Mouse (Mus musculus) gastrocnemius, postnatal 10 days (tissue): ENCODE data around the gene Med13l. TPM values are rescaled to one million over a fixed set of nuclear protein-coding genes. Genes with fewer than 3 reads are reported as not detected.

Source experiments
- DNase-seq: peaks from one replicate; pipeline ENCODE4 v3.0.0; 2021; ENCODE audit warnings: mixed read lengths
- total RNA-seq, 2 experiments: library from RNA; stranded (reverse); gene quantifications; 2 replicates each; pipeline ENCODE4 v1.2.3; 2021

Gene Med13l
- total RNA-seq, 2 experiments from 2014 or later, result 27.0 to 27.1 TPM

DNA sequence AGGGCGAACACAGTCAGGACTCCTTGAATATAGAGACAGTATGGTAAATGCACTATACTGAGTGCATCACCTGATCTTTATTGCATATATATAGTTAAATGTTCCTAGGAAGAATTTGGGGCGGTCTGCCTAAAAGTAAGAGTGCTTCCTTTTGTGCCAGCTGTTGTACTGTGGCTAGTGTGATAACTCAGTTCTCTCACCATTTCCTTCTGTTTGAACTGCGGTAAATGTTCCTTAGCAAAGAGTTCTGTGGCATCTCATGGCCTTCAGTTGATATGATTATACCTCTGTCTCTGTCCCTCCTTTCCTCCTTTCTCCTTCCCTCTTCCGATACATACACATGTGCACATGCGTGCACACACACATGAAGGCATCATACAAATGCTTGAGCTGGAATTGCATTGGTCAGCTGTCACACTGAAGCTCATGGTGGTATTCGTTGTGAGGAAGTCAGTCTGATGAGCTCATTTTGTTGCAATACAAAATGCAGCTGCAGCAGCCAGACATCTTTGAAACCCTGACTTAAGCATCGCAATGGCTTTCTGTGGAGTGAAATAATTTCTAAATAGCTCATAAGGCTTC is 97.9 kb downstream of the Med13l start:
- no peak for DNase-seq

DNA sequence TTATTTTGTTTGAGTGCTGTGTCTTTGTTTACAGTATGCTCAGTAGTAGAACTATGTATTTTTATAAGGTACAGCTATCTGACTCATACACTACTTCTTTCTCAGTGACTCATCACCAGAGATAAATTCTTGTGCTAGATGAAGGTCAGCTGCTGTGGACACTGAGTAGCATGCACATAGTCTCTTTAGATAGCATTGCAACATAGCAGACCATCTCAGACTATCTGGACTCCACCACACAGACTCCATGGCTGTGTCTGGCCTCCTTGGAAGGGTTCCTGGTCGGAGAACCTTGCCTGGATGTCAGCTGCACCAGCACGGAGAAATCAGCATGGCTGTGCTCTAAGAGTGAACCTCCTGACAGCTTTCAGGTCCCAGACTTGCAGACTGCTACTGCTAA is 99.2 kb downstream of the Med13l start:
- no peak for DNase-seq

DNA sequence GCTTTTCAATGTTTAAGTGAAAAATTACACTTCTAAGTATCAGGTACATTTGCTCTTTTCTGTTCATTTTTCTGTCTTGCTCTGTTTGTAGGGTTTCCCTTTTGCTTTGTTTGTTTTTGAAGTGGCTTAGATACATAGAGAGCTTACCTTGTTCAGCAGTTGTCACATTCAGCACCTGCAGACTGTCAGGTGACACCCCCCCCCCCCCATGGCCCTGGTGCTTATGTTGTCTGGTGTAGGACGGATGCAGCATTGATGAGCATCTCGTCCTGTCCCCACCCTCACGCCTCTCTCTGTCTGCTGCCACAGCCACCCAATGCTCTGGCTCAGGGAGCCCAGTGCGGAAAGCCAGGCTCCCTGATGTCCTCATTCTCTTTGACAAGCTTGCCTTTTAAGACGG is 101.3 kb downstream of the Med13l start:
- DNase-seq, result no peak

DNA sequence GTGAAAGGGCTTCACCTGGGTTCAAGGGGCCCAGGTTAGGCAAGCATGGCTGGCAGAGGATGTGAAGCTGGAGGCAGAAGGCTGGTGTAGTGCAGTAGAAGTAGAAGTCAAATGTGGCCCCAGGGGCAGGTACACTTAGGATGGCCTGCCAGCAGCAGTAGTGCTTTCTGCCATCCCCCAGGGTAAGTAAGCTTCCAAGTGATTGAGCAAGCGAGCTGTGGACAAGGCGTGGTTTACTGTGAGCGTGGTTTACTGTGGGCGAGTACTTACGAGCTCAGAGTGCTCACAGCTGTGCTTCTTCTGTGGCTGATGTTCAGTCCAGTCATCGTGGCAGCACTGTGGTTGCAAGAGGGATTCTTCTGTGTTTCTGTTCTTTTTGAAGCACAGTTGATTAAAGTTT is 103.5 kb downstream of the Med13l start:
- no peak for DNase-seq

DNA sequence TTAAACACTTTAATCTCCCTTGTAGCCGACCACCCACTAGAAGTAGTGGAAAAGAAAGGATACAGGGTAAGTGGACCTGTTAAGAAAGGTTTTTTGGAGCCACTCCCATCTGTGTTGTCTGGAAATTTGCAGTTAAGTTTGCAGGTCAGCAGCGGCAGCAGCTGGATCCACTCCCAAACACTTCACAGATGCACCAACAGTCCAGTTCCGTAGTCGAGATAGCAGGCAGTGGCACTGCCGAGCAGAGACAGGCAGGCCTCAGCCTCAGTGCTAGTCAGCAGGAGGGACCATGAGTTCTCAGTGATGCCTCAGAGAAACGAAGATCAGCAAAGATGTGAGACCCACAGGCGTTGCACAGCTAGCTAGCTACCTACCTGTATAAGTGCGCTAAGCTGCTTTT is 104.5 kb downstream of the Med13l start:
- DNase-seq, result no peak

DNA sequence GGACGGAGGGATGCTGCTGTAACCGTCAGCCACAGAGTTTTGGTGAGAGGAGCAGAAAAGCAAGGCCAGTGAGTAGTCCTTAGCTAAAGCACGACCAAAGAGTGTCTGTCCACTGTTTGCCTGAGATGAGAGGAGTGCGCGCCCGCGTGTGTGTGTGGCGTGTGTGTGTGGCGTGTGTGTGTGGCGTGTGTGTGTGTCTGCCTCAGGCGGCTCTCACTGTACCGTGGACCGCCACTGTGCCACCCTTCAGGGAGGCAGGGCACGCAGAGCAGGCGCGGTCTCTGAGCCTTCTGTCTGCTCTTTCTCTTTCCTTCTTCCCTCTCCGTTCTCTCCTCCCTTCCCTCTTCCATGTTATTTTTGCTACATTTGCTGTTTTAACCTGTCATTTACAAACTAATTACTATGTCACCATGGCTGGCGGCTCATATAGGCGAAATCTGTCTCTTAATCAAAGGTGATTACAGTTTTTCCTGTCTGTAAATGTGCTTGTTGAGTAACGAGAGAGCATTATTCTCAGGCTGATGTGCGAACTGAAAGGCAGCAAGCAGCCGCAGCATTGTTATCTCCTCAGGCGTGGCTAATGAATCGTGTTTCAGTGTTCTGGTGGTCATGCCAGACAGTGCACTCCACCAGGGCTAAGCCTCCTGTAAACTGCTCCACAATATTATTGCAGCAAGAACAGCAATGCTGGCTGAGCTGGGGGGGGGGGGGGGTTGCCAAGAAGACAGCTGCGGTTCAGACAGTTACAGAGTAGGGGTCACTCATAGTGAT is 106.1 kb downstream of the Med13l start:
- no peak for DNase-seq

DNA sequence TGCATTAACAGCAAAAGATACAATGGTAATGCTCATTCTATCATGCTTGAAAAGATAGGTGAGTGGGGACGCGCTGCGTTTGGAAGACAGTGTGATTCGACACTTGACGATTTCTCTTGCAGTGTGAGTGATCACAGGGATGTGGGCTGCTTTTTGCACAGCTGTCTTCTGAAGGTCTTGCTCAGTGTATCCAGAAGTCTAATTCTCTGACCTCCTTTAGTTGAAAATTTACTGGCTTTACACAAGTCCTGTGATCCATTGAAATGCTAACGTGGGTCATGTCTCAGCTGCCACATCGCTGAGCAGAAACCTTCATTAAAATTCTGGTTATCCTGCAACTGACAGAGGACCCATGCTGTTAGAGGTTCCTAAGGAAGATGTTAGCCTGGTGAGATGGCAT is 107.4 kb downstream of the Med13l start:
- no peak for DNase-seq

DNA sequence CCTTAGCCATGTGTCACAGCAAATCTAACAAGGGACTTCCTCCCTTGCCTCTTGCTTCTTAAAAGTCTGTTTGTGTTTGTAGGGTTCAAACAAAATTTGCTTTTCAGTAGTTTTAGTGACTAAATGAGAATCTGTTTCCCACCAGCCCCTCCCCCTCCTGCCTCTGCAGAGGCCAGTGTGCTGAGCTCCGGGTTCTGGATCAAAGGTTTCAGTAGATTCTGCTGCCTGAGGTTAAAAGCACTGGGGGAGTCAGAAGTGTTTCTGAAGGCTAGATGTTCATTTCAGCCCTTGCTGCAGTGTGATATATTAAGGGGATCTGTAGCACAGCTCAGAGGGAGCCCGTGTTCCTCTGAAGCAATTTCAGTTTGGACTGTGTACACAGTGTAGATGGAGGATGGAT is 108.5 kb downstream of the Med13l start:
- no peak for DNase-seq

DNA sequence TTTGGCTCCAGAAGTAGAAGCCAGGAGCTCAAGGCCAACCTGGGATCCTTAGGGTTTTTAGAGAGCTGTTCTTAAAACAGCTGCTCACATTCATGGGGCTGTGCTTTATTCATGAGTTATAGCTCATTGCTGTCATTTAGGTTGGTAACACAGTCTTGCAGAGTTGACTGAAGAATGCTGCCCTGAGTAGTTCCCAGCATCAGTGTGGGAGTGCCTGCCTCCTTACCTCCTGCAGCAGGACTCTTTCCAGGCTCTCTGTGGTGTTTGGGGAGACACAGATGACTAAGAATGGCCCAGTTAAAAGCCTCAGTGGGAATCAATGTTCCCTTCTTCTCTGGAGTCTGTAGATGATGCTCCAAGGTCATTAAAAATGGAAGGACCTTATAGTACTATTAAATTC is 111.6 kb downstream of the Med13l start:
- no peak for DNase-seq

DNA sequence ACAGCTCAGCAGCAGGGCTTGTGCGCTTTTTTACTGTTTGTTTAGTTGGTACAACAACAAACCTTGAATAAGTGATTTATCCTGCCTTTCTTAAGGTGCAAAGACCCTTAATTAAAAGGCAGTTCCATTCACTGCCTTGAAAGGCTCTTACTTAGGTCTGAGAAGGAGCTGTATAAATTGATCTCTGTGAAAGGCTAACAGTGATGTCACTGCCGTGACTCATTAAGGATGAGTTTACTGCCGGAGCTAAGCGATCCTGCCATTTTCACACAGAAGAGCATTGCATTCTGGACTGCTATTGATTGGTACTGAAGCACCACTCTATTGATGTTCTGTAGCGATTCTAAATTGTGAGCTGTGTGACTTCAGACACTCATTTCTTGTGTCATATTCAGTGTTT is 113.4 kb downstream of the Med13l start:
- no peak for DNase-seq

DNA sequence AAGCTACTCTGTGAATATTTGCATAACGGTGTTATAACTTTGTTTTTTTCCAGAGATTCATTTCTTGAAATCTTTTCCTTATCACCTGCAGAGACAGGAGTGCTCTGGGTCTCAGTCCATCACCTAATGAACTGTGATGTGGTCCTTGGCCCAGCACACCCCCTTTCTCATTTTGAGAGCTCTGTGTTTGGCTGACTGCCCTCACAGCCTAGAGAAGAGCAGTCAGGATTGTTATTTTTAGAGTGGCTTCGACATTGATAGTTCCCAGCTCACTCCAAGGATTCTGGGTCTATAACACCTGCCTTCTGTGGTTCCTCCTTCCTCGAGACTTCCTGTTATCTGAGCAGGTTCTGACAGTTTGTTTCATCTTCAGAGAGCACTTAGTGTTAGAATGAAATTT is 113.8 kb downstream of the Med13l start:
- DNase-seq, result no peak

DNA sequence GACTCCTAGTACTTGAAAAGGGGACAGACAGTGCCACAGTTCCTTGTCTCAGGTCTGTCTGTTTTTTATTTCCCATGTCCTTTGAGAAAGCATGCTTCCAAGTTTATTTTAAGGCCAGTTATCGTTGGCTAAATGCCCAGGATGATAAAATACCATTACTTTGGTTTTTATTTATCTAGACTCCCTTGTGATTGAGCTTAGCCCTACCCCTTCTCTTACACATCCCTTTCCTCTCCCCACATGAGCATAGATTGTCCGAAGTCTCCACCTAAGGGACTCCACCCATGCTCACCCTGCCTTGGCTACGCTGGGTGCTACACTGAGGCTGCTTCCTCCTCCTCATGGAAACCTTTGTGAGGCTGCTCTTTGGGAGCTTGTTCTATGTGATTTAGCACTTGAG is 115.2 kb downstream of the Med13l start:
- DNase-seq, result no peak

DNA sequence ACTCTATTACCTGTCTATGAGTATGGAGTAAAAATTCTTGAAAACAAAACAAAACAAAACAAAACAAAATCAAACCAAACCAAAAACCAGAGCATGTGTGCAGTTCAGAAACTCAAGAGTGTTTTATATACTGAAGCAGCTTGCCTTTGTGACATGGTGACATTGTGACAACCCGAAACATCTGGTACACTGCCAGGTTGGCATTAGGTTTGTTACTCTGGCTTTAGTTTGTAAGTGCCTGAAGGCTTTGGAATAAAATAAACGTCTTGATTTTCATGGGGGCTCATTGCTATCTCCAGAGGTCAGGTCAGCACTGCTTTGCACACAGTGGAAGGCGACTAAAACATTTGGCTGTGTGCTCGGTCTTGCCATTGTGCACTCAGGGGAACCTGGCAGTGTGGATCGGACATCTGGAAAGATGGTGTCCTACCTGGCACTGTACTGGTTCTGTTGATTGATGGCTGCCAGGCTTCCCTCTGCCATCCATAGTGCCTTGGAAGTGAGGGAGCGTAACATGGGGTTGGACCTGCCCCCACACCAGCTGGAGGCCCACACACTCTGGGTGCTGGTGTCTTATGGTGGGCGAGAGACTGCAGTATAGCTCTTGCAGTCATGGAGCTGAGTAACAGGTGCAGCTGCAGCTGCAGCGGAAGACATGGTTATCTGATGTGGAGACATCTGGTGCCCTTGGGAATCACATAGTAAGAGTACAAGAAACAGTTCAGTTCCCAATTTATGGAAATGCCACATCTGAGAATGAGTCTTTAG is 115.9 kb downstream of the Med13l start:
- DNase-seq, result no peak

DNA sequence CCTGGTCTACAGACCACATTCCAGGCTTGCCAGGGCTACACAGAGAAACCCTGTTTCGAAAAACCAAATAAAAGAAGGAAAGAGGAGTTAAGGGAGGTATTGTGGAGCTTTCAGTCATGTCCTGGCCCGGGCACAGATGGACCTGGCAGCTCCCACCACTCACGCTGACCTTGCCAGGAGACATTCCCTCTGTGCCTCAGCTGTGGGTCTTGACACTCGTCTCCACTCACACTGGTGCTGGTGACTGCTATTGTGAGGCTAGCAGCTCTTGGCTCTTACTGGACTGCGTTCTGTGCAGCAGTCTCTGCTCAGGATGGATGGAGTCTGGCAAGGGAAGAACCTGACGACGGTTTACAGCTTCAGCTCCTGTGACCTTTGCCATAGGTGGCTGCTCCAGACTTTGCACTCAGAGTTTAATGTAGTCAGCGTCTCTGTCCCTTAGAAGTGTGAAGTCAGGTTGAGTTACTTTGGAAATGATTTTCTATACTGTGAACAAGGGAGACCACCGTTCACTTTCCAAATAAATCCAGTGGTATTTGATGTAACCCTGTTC is 118.9 kb downstream of the Med13l start:
- no peak for DNase-seq

DNA sequence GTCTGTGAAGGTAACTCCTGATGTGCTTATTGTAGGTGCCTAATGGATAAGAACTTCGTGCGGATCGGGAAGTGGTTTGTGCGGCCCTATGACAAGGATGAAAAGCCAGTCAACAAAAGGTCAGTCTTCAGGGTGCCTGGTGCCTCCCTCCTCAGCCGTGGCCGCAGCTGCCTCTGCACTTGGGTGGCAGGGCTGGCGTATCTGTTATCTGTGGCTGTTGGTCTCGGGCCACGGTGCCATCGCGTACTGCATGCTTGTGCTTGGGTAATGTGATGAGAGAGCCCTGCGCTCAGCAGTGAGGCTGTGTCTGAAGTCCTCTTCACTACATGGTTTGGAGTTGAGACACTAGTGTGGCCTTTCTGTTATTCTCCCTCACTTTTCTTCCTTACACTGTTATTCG is 120.4 kb downstream of the Med13l start:
- peak; percentile 26 for DNase-seq

DNA sequence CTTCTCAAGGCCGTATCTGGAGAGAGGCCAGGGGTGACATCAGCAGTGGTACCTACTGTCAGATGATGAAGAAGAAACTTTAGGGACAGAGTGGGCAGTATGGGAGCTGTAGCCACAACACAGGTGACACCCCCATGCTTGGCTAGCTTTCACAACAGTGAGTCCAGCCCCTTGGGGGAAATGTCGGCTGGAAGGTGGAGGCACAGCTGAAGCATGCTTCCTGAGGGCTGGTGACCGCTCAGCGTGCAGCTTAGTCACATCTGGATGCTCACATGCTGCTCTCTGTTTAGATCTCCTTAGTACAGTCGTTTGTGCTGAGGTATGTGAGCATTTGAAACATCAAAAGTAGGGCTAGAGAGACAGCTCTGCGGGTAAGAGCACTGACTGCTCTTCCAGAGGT is 121.5 kb downstream of the Med13l start:
- DNase-seq, result no peak

DNA sequence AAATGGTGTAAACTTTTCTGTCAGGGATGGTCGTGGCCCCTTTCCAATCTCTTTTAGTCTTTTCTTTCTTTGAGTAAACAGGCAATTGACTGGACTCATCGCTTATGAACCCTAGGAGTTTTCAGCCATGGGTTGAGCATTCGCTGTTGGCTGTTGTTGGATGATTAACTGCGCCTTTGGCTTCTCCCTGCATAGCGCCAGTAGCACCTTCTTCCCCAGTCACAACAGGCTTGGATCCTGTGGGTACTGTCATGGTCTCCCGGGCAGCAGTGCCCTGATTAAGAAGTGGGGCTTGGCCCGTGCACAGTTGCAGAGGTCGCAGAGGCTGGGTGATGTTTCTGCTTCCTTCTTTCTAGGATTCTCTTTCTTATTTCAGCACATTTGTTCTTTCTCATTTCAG is 124.7 kb downstream of the Med13l start:
- DNase-seq, result no peak

DNA sequence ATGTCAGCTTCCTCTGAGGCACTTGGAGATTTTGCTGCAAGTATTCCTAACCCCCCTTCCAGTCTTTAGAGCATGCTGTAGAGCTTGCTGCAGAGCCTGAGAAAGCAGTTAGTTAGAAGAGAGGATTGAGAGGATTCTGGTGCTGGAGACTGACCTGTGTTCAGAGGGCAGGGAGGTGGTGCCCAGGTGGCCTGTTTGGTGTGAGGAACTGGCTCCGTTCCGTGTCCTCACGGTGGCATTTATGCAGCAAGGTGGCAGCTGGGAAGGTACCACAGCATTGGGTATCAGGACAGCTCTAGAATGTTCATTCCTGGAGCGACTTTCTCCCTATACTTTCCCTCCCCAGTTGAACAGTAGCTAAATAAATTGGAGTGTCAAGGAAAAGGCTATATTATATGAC is 125.5 kb downstream of the Med13l start:
- DNase-seq, result no peak

DNA sequence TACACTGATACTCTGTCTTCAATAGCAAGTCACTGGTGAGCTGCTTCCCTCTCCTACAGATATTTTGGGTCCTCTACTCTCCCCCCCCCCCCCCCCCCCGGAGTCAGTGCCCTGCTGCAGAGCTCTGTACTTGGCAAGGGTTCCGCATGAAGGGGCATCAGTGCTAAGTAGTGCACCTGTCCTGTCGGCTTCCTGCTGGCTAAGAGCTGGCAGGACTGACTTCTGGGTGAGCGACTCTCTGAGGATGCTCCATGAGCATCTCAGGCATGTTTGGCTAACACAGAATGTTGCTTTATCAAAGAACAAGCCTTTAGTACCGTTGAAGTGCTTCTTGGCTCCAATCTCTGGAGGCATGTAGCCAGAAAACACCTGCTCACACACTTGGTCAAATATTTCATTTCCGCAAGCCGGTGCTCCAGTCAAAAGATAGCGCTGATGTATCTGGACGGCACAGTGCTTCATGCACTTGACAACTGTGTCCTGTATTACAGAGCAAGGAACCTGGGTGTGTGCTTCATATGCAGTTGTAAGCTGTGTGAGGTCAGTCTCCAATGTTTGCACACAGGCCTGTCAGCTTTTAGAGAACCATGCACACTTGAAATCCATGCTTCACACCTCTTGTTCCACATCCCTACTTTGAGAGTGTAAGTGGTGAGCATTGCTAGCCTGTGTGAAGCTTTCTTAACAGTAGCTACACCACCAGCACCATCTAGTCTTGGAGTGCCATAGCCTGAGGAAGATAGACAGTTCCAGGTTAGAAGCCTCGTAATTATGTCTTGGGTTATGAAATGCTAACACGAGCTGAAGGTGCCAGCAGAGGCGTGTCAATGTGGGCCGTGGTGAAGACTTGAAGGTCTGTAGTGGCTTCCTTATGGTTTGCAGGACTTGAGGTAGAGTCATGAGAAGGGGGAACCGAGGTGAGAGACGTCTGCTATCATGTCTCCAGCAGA is 128.7 kb downstream of the Med13l start:
- DNase-seq, result no peak

DNA sequence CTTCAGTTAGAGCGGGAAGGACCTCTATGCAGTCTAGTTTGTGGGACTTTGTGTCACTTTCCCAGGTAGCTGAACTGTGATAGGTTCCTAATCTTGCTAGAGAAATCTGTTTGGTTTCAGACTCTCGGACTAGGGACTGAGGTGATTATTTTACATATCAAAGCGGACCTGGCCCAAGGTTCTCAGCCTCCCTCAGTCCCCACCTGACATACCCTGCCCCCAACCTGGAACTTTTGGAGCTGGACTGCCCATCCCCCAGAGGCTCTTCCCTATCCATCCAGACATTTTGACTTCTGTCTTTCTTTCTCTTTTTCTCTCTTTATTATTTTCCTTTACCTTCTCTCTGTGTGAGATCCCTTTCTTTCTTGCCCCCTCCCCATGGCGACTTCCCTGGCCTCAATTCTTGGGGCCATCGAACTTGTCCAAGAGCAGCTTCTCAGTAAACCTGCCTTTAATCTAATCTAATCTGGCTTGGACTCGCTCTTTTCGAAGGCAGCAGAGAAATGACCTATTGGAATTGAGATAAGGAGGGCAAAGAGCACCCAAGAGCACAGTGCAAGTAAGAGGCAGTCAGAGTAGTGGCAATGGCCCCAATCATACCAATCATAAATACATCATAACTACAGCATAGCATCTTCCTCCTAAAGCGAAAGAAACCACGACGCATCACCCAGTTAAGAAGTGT is 130.7 kb downstream of the Med13l start:
- no peak for DNase-seq

DNA sequence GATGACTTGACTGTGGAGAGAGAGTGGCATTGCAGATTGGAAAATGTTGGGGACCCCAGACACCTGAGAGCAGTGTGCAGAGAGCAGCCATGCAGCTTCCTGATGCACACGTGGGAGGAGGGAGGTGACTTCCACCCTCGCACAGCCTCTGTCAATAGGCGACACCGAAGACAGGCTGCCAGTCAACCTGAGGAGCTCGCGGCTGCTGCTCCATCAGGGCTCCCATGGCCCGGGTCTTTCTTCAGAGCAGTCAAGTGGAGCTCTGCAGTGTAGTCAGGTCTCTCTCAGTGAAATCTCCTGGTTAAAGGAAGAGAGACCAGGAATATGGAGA is 131.2 kb downstream of the Med13l start:
- DNase-seq, result no peak

DNA sequence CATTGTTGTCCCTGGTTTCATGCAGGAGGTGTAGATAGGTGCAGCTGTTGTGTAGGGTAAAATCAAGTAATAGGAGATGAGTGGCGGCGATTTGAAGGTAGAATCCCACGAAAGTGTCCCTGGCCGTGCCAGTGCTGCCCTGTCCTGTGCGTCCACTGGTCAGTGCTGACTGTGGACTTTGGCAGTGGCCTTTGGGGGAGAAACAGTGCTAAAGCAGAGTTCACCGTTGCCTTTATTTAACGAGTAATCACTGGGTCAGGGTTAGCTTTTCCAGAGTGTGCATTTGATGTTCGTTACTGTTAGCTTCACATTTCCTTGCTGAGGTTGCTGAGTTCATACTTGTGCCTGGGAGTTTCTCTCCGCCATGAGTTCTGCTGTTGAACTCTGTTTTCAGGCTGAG is 133.5 kb downstream of the Med13l start:
- DNase-seq, result no peak
